Mouse (Mus musculus) CH12.LX (cell line): ENCODE measurements around the gene Hoxd3. TPM values are rescaled to one million over a fixed set of nuclear protein-coding genes. Genes with fewer than 3 reads are reported as not detected.

ENCODE experiments used
- DNase-seq: peaks from one replicate; pipeline ENCODE4 v3.0.0-alpha.2; 2013; ENCODE audit errors: extremely low read depth
- H3K27ac ChIP-seq: 2 replicates; pipeline ENCODE4 v1.5.1; 2012; ENCODE audit warnings: low read depth, mild to moderate bottlenecking, control low read depth, moderate library complexity; ENCODE audit not compliant: insufficient read depth
- H3K27me3 ChIP-seq: replicated peaks from 2 replicates; pipeline ENCODE3; 2012; ENCODE audit warnings: inconsistent platforms
- H3K36me3 ChIP-seq, 2 experiments: replicated peaks in 1 of 2; 2 replicates each; pipeline versions ENCODE3 to v1.6.1; 2012; ENCODE audit warnings: inconsistent platforms in 1 of 2, low read length in 1 of 2, mild to moderate bottlenecking in 1 of 2, mixed read lengths in 1 of 2, moderate library complexity in 1 of 2; ENCODE audit not compliant: control insufficient read depth in 1 of 2, insufficient read depth in 1 of 2
- H3K4me1 ChIP-seq, 2 experiments: 2 replicates each; pipeline ENCODE4 v1.6.1; 2012; ENCODE audit warnings: inconsistent platforms in 1 of 2, moderate library complexity in 1 of 2; ENCODE audit not compliant: insufficient read depth in 2 of 2, control insufficient read depth in 1 of 2
- H3K4me2 ChIP-seq: 2 replicates; pipeline ENCODE4 v1.6.1; 2012; ENCODE audit warnings: low read depth, mild to moderate bottlenecking, control low read depth; ENCODE audit not compliant: poor library complexity, insufficient read depth, severe bottlenecking
- H3K4me3 ChIP-seq, 3 experiments: fragments of 150-350 bp in 1 of 3; sonication (generic) in 1 of 3; replicated peaks in 1 of 3; 2 replicates each; pipeline versions ENCODE3 to v1.5.1; 2011 to 2012; ENCODE audit warnings: low read depth in 2 of 3, low read length in 2 of 3, mild to moderate bottlenecking in 2 of 3, moderate library complexity in 2 of 3, control low read depth in 1 of 3, improper control_type of control experiment in 1 of 3, inconsistent platforms in 1 of 3, mixed read lengths in 1 of 3; ENCODE audit not compliant: poor library complexity in 1 of 3
- H3K79me2 ChIP-seq: replicated peaks from 2 replicates; pipeline ENCODE4 v1.6.1; 2012; ENCODE audit warnings: mild to moderate bottlenecking, moderate library complexity; ENCODE audit not compliant: control insufficient read depth, poor library complexity, insufficient read depth, severe bottlenecking; ENCODE audit errors: extremely low read depth
- H3K9ac ChIP-seq: 2 replicates; pipeline ENCODE4 v1.6.1; 2012; ENCODE audit warnings: low read depth, mild to moderate bottlenecking, control low read depth, moderate library complexity; ENCODE audit not compliant: insufficient read depth
- H3K9me3 ChIP-seq: replicated peaks from 2 replicates; pipeline ENCODE3; 2012; ENCODE audit warnings: low read length, inconsistent platforms, mixed read lengths
- CHD1 ChIP-seq: IDR thresholded peaks from 2 replicates; pipeline ENCODE4 v1.6.1; 2012; ENCODE audit warnings: low read depth, low read length, improper control_type of control experiment, inconsistent platforms
- GABPA ChIP-seq: IDR thresholded peaks from 2 replicates; pipeline ENCODE4 v1.6.1; 2012; ENCODE audit warnings: low read depth, low read length, improper control_type of control experiment, inconsistent platforms; ENCODE audit not compliant: insufficient replicate concordance
- HCFC1 ChIP-seq: IDR thresholded peaks from 2 replicates; pipeline ENCODE4 v1.6.1; 2012; ENCODE audit warnings: low read depth, mild to moderate bottlenecking, inconsistent platforms, low read length, improper control_type of control experiment
- IRF4 ChIP-seq: IDR thresholded peaks from 2 replicates; pipeline ENCODE4 v1.6.1; 2014; ENCODE audit warnings: low read depth, mild to moderate bottlenecking, inconsistent platforms, low read length, improper control_type of control experiment
- JUN ChIP-seq: IDR thresholded peaks from 2 replicates; pipeline ENCODE4 v1.6.1; 2011; ENCODE audit warnings: low read depth, mild to moderate bottlenecking, low read length, improper control_type of control experiment, moderate library complexity; ENCODE audit not compliant: insufficient read depth
- JUND ChIP-seq: conservative IDR thresholded peaks from 2 replicates; pipeline ENCODE4 v1.6.1; 2011; ENCODE audit warnings: low read depth, low read length, improper control_type of control experiment
- KAT2A ChIP-seq: IDR thresholded peaks from 2 replicates; pipeline ENCODE4 v1.6.1; 2012; ENCODE audit warnings: low read length, improper control_type of control experiment, inconsistent platforms; ENCODE audit not compliant: insufficient replicate concordance
- MAZ ChIP-seq: IDR thresholded peaks from 2 replicates; pipeline ENCODE4 v1.6.1; 2012; ENCODE audit warnings: low read depth, mild to moderate bottlenecking, inconsistent platforms, low read length, improper control_type of control experiment, moderate library complexity
- MEF2A ChIP-seq: IDR thresholded peaks from 2 replicates; pipeline ENCODE4 v1.6.1; 2014; ENCODE audit warnings: low read depth, mild to moderate bottlenecking, inconsistent platforms, low read length, improper control_type of control experiment, borderline replicate concordance
- NRF1 ChIP-seq: IDR thresholded peaks from 2 replicates; pipeline ENCODE4 v1.6.1; 2014; ENCODE audit warnings: low read depth, mild to moderate bottlenecking, inconsistent platforms, low read length, improper control_type of control experiment, moderate library complexity
- POLR2AphosphoS2 ChIP-seq: IDR thresholded peaks from 2 replicates; pipeline ENCODE4 v1.6.1; 2011; ENCODE audit warnings: low read depth, low read length, improper control_type of control experiment
- RAD21 ChIP-seq: IDR thresholded peaks from 2 replicates; pipeline ENCODE4 v1.6.1; 2011; ENCODE audit warnings: low read depth, mild to moderate bottlenecking, low read length, improper control_type of control experiment, moderate library complexity
- TCF12 ChIP-seq: IDR thresholded peaks from 2 replicates; pipeline ENCODE4 v1.6.1; 2014; ENCODE audit warnings: low read depth, mild to moderate bottlenecking, inconsistent platforms, low read length, improper control_type of control experiment
- UBTF ChIP-seq: IDR thresholded peaks from 2 replicates; pipeline ENCODE4 v1.6.1; 2012; ENCODE audit warnings: low read depth, mild to moderate bottlenecking, inconsistent platforms, low read length, improper control_type of control experiment, moderate library complexity
- USF1 ChIP-seq: IDR thresholded peaks from 2 replicates; pipeline ENCODE4 v1.6.1; 2014; ENCODE audit warnings: low read depth, mild to moderate bottlenecking, inconsistent platforms, low read length, improper control_type of control experiment
- dilution Hi-C: fragments of 300-500 bp; cut with MboI; formaldehyde crosslinking; loops from 2 replicates; pipeline ENCODE4 v1.14.3; 2020; ENCODE audit warnings: low sequenced_read_pairs; ENCODE audit not compliant: extremely low pct_unique_long_range_greater_than_20kb, extremely low pct_ligation_motif_present
- in situ Hi-C: fragments of 300-500 bp; cut with MboI; formaldehyde crosslinking; loops from 3 replicates; pipeline ENCODE4 v1.14.3; 2019; ENCODE audit warnings: low sequenced_read_pairs, low pct_ligation_motif_present, low pct_unique_long_range_greater_than_20kb, mixed read lengths
- polyA plus RNA-seq: library from polyadenylated mRNA; unstranded; fragments of >175 nt; gene quantifications from 2 replicates; pipeline ENCODE4 v1.2.1, GENCODE M21; 2012; ENCODE audit warnings: low read depth; ENCODE audit not compliant: insufficient read length
- total RNA-seq, 2 experiments: library from RNA; depleted of rRNA; stranded (reverse); fragments of 300-350 nt in 1 of 2; fragments of >200 nt in 1 of 2; gene quantifications; 2 replicates each; pipeline ENCODE4 v1.2.3; 2012 to 2014

Hoxd3 gene
- total and polyA plus RNA-seq, 3 experiments: 0.12 to 1.1 TPM; not detected in 1

DNA sequence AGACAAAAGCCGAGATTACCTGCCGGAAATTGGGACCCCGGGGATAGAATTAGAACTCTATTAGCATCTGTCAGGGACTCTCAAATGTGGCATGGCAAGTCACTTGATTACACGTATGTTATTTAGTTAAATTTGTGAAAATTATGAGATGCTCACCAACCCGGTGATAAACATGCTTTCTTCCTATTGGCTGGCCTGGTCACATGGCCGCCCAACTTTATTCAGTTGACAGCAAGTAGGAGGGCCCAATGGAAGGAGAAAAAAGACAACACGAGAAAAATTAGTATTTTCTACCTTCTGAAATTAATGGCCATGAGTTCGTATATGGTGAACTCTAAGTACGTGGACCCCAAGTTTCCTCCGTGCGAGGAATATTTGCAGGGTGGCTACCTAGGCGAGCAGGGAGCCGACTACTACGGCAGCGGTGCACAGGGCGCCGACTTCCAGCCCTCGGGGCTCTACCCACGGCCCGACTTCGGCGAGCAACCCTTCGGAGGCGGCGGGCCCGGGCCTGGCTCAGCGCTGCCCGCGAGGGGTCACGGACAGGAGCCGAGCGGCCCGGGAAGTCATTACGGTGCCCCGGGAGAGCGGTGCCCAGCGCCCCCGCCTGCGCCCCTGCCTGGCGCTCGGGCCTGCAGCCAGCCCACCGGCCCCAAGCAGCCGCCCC is 15.4 kb downstream of the Hoxd3 start:
- Histone ChIP-seq H3K27me3 (no peaks in the 10 kb centered on the region), H3K9ac (no peak overlapping the region), H3K4me1 (peaks cover 4 to 55% of the 10 kb centered on the region in 2 experiments; a peak in 2 of 4 replicates), H3K79me2 (peaks cover 67% of the 10 kb centered on the region), H3K4me2 (no peak overlapping the region), H3K9me3 (peaks cover 6% of the 10 kb centered on the region), H3K27ac (no peak overlapping the region), H3K36me3 (peaks cover 28 to 32% of the 10 kb centered on the region in 2 experiments), H3K4me3 (no peak overlapping the region)
- TF ChIP-seq USF1 (peak; percentile 39), MAZ (no peak)
- DNase-seq: no peak
- in situ Hi-C loops (loop anchor here (10.0 kb wide), 1 partner anchor 328 kb away; no protein-coding TSS in a partner anchor), dilution Hi-C loops (no loop called here)

DNA sequence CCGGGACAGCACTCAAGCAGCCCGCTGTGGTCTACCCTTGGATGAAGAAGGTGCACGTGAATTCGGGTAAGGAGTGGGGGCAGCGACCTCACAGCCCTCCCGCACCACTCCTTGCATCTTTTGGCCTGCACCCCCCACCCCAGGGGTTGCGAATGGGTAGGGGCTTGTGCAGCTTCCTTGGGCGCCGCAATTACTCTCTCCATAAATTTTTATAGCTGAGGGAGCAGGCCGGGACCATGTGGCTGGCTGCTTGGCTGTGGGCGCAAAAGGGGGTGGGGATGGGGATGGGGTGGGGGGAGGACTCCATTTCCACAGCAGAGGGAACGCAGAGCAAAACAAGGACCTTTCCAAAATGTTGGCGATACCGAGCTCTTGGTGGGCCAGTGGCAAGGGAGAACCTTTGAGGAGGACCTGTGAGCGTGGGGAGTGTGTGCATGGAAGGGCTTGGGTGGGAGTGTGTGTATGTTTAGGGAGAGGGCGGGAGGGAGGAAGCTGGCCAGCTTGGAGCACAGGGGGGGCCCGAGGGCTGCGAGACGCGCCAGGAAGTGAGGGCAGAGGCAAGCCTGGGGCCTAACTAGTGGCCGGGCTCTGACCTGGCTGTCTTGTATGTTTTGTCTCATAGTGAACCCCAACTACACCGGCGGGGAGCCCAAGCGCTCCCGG is 16.0 kb downstream of the Hoxd3 start:
- DNase-seq: no peak
- peaks cover 6% of the 10 kb centered on the region for H3K9me3 ChIP-seq
- H3K4me1 ChIP-seq: peaks cover 4 to 52% of the 10 kb centered on the region in 2 experiments; a peak in 2 of 4 replicates
- no peak overlapping the region for H3K4me2 ChIP-seq
- peaks cover 28 to 32% of the 10 kb centered on the region in 2 experiments for H3K36me3 ChIP-seq
- in situ Hi-C loops: loop anchor here (10.0 kb wide), 1 partner anchor 327 kb away; no protein-coding TSS in a partner anchor
- no peak overlapping the region for H3K4me3 ChIP-seq
- no peak overlapping the region for H3K27ac ChIP-seq
- no peaks in the 10 kb centered on the region for H3K27me3 ChIP-seq
- peaks cover 67% of the 10 kb centered on the region for H3K79me2 ChIP-seq
- TF ChIP-seq RAD21: no peak
- no peak for TF ChIP-seq MEF2A
- TF ChIP-seq KAT2A: no peak
- no peak for TF ChIP-seq POLR2AphosphoS2
- TF ChIP-seq UBTF: no peak
- no peak for TF ChIP-seq GABPA
- no peak for TF ChIP-seq JUND
- TF ChIP-seq JUN: no peak
- TF ChIP-seq NRF1: no peak
- no peak for TF ChIP-seq MAZ
- TF ChIP-seq HCFC1: no peak
- TF ChIP-seq IRF4: no peak
- TF ChIP-seq CHD1: no peak
- no peak for TF ChIP-seq TCF12
- H3K9ac ChIP-seq: no peak overlapping the region
- dilution Hi-C loops: no loop called here
